Mouse (Mus musculus) splenic B cell, adult 2 months (primary cell): ENCODE measurements at regions not wholly inside any gene's neighbourhood (a gene's known extent, or its start where the extent isn't known, plus 50 kb on each side); places are given as distances from the start of the nearest gene placed in this dataset.

Experiments
- DNase-seq: peaks from one replicate; pipeline ENCODE4 v3.0.0-alpha.2; 2011; ENCODE audit warnings: low read depth, low spot score
- H3K27me3 ChIP-seq: 2 replicates; pipeline ENCODE4 v1.6.1; 2012; ENCODE audit warnings: mild to moderate bottlenecking, low read length, moderate library complexity, mixed read lengths; ENCODE audit not compliant: control insufficient read depth, poor library complexity, insufficient read depth, severe bottlenecking
- H3K36me3 ChIP-seq: 2 replicates; pipeline ENCODE4 v1.6.1; 2012; ENCODE audit warnings: mild to moderate bottlenecking, low read length, moderate library complexity, mixed read lengths; ENCODE audit not compliant: control insufficient read depth, poor library complexity, insufficient read depth, severe bottlenecking

DNA sequence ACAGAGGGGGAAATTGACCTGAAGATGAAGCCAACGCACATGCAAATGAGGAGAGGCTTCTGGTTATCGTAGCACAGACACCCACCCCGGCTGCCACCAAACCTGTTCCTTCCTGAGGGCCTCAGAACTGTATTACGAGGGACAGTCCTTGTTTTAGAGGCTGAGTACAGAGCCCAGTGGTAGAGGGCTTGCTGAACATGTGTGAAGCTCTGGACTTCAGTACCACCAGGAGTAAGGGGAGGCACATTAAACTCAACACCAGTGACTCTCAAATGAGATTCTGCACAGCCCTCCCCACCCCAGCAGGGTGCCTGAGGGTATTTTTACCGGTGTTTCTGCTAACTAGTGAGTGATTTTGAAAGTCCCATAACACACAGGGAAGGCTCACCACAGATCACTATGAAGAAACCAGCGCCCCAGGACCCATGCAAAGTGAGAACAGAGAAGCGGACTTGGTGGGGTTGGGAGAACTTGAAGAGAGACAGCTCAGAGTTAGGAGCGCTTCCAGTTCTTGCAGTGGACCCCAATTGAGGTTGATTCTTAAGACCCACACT lies 116.9 kb downstream of the 2410131K14Rik start:
- H3K27me3 ChIP-seq, result no peaks in the 10 kb centered on the region
- no peaks in the 10 kb centered on the region for H3K36me3 ChIP-seq
- peak; percentile 51 for DNase-seq

DNA sequence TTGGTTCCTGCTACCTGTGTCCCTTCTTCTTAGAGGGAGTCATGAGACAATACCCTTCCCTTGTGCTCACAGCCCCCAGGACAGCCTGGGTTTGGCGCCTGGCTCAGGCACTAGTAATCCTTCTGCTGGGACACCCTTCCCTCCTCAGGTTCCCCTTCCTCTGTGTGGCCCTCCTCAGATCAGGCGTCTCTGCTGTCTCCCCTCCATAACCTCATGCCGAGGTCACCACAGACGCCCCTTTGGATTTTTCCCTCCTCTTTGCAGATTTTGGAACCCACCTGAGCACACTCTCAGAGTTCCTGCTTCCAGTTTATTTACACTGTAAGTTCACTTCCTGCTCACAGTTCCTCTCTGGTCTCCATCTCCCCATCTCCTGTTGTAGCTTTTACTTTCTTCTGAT lies 117.7 kb downstream of the 2410131K14Rik start:
- Histone ChIP-seq H3K27me3 (no peaks in the 10 kb centered on the region), H3K36me3 (no peaks in the 10 kb centered on the region)
- DNase-seq, result no peak

DNA sequence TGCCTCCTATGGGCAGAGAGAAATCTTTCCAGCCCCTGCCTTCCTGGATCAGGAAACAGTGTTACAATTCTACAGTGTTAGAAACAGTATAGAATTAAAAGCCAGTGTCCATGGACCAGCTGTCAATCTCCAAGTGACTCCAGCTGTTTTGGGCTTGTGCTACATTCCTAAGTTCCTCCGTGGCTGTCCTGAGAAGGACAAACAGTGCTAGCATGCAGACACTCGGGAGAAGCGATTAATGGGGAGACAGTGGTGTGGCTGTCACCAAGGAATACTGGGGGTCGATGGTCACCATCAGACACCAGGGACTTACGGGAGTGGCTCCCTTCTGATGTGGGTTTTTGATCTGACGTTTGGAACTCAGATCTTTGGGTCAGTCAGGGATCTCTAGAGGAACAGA lies 118.1 kb downstream of the 2410131K14Rik start:
- no peaks in the 10 kb centered on the region for H3K27me3 ChIP-seq
- DNase-seq, result no peak
- no peaks in the 10 kb centered on the region for H3K36me3 ChIP-seq

DNA sequence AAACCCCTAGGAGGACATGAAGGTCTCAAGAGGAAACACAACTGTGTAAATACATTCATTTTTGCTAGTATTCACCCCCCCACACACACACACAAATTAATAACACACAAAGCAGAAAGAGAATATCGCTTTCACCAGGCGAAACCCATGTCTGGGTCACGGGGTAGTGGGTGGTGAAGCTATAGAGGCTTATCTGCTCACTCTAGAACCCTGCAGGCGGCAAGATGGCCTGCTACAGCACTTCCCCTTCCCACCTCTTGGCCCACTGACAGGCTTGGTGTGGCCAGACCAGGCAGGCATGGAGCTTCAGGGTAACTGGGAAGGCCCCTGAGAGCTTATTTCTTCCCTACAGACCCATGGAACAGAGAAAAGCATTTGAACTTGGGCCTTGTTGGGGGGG lies 119.6 kb downstream of the 2410131K14Rik start:
- no peaks in the 10 kb centered on the region for H3K36me3 ChIP-seq
- DNase-seq, result no peak
- H3K27me3 ChIP-seq, result no peaks in the 10 kb centered on the region

DNA sequence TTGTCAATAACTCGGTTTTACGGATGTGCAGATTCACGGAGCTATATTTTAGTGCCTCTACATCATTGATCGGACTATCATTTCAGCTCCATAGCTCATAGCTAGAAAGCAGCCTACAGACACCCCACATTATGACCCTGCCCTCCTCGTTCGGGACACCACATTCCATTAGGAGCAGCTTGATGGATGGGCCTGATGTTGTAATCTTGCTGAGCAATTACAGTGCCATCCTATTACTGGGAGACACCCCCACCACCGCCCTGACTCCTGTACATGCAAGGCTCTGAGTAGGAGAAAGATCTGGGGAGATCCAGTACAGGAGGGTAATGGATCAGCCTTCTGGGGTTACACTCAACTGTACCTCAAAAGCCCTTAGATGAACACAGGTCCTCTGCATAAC lies 120.2 kb downstream of the 2410131K14Rik start:
- no peak for DNase-seq
- no peaks in the 10 kb centered on the region for H3K36me3 ChIP-seq
- no peaks in the 10 kb centered on the region for H3K27me3 ChIP-seq

DNA sequence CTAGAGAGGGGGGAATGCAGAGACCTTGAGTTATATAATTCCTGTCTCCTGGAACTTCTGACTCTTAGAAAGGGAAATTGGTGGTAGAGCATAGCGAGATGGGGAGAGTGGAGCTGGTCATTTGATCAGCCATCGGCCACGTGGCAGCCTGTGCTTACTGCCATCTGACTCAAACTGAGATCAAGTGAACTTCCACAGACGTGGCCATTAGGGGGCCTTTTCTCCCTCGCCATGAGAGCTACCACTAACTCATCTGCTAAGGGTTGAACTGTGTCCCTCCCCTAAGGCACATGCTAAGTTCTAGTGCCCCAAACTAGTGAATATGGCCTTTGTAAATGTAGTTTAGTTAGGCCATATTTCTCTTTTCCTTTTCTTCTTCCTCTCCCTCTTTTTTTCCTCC lies 120.6 kb downstream of the 2410131K14Rik start:
- peak; percentile 36 for DNase-seq

DNA sequence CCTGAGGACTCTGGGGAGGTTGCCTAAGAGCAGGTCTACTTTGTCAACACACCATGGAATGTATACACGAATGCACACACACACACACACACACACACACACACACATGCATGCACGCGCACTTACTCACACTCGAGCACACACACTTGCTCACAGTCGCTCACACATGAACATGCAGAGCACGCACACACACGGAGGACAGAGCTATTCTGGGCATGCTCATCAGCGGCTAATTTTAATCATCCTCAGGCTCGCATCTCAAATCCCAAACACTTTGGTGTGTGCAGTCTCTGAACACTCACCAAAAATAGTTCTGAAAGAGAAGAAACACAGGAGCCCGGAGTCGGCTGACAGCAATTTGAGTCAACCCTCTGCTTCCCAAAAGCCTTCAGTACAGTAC lies 122.0 kb downstream of the 2410131K14Rik start:
- no peak for DNase-seq
- no peaks in the 10 kb centered on the region for H3K36me3 ChIP-seq
- no peaks in the 10 kb centered on the region for H3K27me3 ChIP-seq

More for the DNA sequence above, 120.6 kb downstream of the 2410131K14Rik start:
- no peaks in the 10 kb centered on the region for H3K27me3 ChIP-seq
- H3K36me3 ChIP-seq, result no peaks in the 10 kb centered on the region

DNA sequence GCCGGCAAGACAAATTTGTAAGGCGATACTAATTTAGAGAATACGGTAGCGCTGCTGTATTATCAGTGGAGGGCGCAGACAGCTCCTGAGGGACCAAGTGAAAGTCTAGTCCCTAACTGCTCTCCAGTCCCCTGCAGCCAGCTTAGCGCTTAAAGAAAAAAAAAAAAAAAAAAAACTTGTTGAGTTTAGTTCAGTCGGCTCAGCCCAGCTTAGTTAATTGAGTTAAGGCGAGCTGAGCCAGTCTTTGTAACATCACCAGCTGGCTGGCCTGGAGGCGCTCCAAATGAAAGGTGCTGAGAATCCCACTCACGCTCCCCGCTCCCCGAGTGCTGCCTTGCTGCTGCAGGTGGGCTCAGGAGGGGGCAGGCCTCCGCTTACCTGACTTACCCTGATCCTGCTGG lies 128.6 kb downstream of the 2410131K14Rik start:
- DNase-seq, result no peak
- Histone ChIP-seq H3K36me3 (no peaks in the 10 kb centered on the region), H3K27me3 (no peaks in the 10 kb centered on the region)

DNA sequence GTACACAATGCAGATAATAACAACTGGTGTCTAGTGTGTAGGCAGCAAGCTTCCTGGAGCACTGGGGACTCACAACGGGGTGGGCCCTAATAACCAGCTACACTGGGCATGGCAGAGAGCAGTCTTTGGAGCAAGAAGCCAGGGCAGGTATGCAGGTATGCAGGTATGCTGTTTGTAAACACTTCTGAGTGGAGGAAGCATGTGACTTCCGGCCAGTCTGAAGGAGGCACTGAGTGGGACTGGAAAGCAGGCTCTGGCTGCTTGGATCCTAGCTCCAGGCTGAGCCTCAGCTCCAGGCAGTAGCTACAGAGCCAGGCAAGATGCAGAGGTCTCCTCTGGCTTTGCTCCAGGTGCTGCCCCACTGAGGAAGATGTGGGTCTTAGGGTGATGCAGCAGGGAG lies 129.9 kb downstream of the 2410131K14Rik start:
- Histone ChIP-seq H3K36me3 (no peaks in the 10 kb centered on the region), H3K27me3 (no peaks in the 10 kb centered on the region)
- DNase-seq, result no peak

DNA sequence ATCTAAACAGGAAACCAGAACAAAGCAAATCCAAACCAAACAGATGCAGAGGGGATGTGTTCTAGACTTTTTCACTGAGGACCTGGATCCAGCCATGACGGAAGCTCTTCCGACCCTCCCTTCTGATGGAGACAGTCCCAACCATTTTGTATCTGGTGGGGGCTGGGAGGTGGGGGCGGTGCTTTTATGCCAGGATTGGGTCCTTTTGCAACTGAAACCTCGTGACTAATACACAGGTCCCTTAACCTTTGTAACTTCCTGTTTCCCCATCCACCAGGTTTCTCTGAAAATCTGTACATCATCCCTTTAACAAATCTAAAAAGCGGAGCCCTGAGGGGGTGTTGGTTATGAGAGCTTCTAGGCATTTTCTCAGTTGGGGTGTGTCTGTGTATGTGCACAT lies 130.9 kb downstream of the 2410131K14Rik start:
- Histone ChIP-seq H3K27me3 (no peaks in the 10 kb centered on the region), H3K36me3 (no peaks in the 10 kb centered on the region)
- peak; percentile 29 for DNase-seq

DNA sequence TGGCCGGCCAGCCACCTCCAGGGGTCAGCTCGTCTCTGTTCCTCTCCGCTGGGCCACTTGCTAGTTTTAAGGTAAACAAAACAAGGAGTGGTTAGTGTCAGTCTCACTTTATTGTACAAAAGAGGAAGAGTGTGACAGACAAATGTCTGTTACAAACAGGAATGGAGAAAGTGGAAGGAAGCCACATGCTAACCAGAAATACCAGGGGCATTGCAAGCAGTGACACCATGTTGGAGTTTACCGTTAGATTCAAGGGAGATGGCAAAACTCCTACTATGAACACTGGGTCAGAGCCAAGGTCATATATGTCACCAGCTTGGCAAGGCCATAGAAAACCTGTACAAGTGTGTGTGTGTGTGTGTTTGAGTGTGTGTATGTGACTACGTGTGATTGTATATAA lies 131.5 kb downstream of the 2410131K14Rik start:
- DNase-seq, result peak; percentile 45
- H3K36me3 ChIP-seq, result no peaks in the 10 kb centered on the region

DNA sequence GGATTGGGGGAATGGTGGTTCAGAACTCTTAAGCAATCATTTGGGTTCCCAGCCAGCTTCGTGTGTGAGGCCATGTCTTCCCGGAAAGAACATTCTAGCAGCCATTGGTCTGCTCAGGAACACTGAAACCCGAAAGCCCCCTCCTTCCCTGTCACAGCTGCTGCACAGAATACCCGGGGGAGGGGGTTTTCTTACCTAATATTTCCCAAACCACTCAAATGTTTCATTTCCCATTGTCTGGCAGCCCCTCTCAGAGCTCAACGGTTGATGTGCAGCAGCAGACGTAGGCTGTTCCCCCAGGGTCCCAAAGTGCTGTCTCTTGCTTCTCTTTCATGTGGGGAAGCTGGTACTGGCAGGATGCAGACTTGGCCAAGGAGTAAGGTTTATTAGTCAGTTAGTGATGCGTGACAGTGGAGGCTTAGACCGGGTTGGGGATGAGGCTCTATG lies 132.4 kb downstream of the 2410131K14Rik start:
- Histone ChIP-seq H3K36me3 (no peaks in the 10 kb centered on the region), H3K27me3 (no peaks in the 10 kb centered on the region)
- peak; percentile 36 for DNase-seq

More for the DNA sequence above, 131.5 kb downstream of the 2410131K14Rik start:
- no peaks in the 10 kb centered on the region for H3K27me3 ChIP-seq

DNA sequence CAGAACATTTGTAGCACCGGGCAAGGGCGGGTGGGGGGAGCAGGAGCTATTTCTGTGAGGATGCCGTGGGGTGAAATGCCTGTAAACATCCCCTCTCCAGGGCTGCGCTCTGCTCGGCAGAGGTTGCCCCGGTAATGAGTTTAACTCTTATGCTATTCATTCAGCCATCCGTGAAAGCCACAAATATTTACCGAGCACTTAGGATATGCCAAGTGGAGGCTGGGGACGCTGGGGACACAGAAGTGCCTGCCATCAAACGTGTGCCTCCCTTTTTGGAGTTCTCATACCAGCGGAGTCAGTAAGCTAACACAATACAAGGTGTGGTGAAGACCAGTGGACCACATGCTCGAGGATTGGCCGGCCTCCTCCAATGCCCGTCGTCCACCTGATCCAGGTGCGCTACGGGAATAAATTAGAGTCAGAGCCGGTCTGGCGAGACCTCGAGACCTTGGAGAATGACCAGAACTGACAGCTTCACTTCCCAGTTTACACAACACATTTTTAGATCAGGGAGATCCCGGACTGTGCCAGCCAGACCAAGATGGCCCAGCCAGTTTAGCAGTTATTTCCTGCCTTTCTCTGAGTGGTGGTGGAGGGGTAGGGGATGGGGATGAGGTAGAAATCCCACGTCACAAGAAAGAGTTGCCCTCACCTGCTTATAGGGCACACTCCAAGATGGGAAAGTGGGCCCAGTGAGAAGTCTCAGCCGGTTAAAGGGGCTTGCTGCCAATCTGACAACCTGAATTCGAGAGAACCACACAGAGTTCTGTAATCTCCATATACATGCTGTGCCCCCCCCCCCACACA lies 134.4 kb downstream of the 2410131K14Rik start:
- Histone ChIP-seq H3K27me3 (no peaks in the 10 kb centered on the region), H3K36me3 (no peaks in the 10 kb centered on the region)
- DNase-seq, result no peak

DNA sequence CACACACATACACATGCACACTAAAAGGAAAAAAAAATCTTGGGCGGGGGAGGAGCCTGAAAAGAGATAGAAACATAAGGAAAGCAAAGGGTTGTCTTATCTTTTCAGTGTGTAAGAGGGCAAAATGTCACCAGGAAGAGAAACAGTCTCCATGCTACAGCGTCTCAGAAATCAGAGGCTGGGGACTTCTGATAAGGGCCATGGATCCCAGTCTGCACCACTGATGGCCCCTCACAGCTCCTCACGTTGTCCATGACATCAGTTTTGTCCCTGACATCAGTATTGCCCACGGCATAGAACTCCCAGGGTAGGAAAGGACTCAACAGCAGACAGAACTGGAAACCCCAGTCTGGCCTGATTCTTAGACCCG lies 135.0 kb downstream of the 2410131K14Rik start:
- H3K36me3 ChIP-seq, result no peaks in the 10 kb centered on the region
- no peaks in the 10 kb centered on the region for H3K27me3 ChIP-seq
- no peak for DNase-seq

DNA sequence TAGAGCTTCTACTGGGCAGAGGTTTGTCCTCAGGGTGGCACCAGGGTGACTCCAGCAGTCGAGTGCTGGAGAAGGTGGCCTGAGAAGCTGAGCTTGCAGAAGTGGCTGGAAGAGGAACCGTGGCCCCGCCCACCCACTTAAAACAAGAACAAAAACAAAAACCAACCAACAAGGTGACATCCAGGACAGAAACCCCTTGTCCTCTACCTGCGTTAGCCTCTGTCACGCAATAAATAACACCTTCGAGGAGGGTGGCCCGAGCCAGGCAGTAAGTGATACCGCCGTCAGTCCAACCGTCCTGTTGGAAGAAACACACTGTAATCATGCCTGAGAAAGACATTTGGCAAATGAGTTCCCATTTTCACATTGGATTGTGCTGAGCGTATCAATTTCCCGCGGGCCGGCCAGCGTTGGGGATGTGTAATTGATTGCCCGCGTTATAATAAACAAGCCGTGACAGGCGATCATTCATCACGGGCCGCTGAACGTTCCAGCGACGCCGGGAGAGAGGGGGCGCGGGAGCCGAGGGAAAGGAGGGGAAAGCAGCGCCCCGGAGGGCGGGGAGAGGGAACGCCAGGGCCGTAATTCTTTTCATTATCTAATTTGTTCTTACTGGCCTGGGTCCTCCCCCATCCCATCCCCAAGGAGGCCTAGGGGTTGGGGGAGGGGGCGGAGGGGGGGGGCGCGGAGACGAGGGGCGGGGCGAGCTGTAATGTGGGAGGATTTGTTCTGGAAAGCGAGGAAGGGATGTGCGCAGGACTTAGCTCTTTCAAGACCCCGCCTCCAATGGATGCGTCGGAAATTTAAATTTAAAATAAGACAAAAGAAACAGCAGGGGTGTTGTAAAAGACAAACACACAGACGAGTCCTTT lies 135.6 kb downstream of the 2410131K14Rik start:
- DNase-seq, result peak; percentile 65
- no peaks in the 10 kb centered on the region for H3K36me3 ChIP-seq
- H3K27me3 ChIP-seq, result no peaks in the 10 kb centered on the region
